Mouse (Mus musculus) embryonic fibroblast, embryonic 13.5 days (primary cell): ENCODE measurements around the gene Kbtbd12.

Experiments
- CTCF ChIP-seq: IDR thresholded peaks from 2 replicates; pipeline ENCODE4 v1.5.1; 2011; ENCODE audit warnings: mild to moderate bottlenecking, control low read depth, low read length, moderate library complexity, borderline replicate concordance; ENCODE audit not compliant: insufficient read depth
- POLR2A ChIP-seq: IDR thresholded peaks from 2 replicates; pipeline ENCODE4 v1.6.1; 2011; ENCODE audit warnings: low read depth, mild to moderate bottlenecking, control low read depth, low read length, moderate library complexity

GRCm38 (mm10) chr6:88639372-88639920, 1.7 kb upstream of the Kbtbd12 start:
- TF ChIP-seq CTCF, result no peak
- TF ChIP-seq POLR2A, result no peak
